Mouse (Mus musculus): ENCODE measurements at regions not wholly inside any gene's neighbourhood (a gene's known extent, or its start where the extent isn't known, plus 50 kb on each side); places are given as distances from the start of the nearest gene placed in this dataset.
"Not testable (repeated sequence)": the region's sequence is repeated elsewhere in the genome, so short reads cannot be mapped to it uniquely, and the experiment has no call there.

DNA sequence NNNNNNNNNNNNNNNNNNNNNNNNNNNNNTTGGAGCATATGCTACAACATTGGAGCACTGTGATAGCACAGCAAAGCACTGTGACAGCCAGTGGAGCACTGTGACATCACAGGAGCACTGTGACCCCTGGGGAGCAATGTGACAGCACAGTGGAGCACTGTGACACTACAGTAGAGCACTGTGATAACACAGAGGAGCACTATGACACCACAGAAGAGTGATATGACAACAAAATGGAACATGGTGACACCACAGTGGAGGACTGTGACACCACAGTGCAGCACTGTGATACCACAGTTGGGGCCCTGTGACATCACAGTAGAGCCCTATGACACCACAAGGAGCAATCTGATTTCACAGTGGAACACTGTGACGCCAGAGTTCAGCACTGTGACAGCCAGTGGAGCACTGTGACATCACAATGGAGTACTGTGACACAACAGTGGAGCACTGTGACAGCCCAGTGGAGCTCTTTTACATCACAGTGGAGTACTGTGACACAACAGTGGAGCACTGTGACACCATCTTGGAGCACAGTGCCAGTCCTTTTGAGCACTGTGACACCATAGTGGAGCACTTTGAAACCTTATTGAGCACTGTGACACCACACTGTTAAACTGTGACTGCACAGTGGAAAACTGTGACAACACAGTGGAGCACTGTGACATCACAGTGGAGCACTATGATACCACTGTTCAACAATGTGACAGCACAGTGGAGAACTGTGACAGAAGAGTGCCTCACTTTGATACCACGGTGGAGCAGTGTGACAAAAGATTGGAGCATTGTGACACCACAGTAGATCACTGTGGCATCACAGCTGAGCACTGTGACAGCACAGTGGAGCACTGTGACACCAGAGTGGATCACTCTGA is 116.9 kb upstream of the Vmn1r2 start:
- DNase-seq: peak; percentile 1

DNA sequence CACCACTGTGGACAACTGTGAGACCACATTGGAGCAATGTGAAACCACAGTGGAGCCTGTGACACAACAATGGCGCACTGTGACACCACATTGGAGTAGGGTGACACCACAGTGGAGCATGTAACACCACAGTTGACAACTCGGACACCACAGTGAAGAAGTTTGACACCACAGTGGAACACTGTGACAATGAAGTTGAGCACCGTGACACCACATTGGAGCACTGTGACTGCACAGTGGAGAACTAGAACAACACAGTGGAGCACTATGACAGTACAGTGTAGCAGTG is 116.3 kb upstream of the Vmn1r2 start:
- peak; percentile 0 for DNase-seq

DNA sequence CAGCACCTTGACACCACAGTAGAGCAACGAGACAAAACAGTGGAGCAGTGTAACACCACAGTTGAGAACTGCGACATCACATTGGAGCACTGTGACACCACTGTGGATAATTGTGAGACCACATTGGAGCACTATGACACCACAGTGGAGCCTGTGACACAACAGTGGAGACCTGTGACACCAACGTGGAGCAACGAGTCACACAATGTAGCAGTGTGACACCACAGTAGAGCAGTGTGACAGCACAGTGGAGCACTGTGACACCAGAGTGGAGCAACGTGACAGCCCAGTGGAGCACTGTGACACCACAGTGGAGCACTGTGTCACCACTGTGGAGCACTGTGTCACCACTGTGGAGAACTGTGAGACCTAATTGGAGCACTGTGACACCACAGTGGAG is 115.9 kb upstream of the Vmn1r2 start:
- DNase-seq: no peak

GRCm38 (mm10) chr4:3052314-3053059 is 114.6 kb upstream of the Vmn1r2 start:
- DNase-seq: peak; percentile 0

GRCm38 (mm10) chr4:3053060-3053406 is 114.1 kb upstream of the Vmn1r2 start:
- DNase-seq: peak; percentile 0

DNA sequence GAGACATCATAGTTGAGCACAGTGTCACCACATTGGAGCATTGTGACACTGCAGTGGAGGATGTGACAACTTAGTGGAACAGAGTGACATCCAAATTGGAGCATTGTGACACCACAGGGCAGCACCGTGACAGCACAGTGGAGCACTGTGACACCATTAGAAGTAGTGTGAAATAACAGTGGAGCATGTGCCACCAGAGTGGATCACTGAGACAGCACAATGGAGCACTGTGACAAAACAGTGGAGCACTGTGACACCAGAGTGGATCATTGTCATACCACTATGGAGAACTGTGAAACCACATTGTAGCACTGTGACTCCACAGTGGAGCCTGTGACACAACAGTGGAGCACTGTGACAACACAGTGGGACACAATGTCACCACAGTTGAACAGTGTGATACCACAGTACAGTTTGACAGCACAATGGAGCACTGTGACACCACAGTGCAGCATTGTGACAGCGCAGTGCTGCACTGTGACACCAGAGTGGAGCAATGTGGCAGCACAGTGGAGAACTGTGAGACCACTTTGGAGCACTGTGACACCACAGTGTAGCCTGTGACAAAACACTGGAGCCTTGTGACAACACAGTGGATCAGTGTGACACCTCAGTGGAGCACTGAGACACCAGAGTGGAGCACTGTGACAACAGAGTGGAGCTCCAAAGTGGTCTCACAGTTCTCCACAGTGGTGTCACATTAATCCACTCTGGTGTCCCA is 113.5 kb upstream of the Vmn1r2 start:
- peak; percentile 1 for DNase-seq

GRCm38 (mm10) chr4:3054886-3055285 is 112.2 kb upstream of the Vmn1r2 start:
- DNase-seq: no peak

DNA sequence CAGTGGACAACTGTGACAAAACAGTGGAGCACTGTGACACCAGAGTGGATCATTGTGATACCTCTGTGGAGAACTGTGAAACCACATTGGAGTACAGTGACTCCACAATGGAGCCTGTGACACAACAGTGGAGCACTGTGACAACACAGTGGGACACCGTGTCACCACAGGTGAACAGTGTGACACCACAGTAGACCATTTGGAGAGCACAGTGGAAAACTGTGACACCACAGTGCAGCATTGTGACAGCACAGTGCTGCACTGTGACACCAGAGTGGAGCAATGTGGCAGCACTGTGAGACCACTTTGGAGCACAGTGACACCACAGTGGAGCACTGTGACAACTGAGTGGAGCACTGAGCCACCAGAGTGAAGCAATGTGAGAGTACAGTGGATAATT is 111.7 kb upstream of the Vmn1r2 start:
- no peak for DNase-seq

- DNase-seq: peak; percentile 0
Observed at GRCm38 (mm10) chr4:3059511-3060054, 107.5 kb upstream of the Vmn1r2 start.

- peak; percentile 1 for DNase-seq
Observed at GRCm38 (mm10) chr4:3062027-3062605, 105.0 kb upstream of the Vmn1r2 start.

- peak; percentile 0 for DNase-seq
Observed at GRCm38 (mm10) chr4:3063966-3064365, 103.2 kb upstream of the Vmn1r2 start.

GRCm38 (mm10) chr4:3064571-3064970 is 102.5 kb upstream of the Vmn1r2 start:
- peak; percentile 0 for DNase-seq

GRCm38 (mm10) chr4:3065335-3065734 is 101.8 kb upstream of the Vmn1r2 start:
- DNase-seq: not testable (repeated sequence)

- DNase-seq: peak; percentile 0
Observed at GRCm38 (mm10) chr4:3066051-3066736, 100.9 kb upstream of the Vmn1r2 start.

GRCm38 (mm10) chr4:3067265-3067664 is 99.9 kb upstream of the Vmn1r2 start:
- DNase-seq: peak; percentile 0

DNA sequence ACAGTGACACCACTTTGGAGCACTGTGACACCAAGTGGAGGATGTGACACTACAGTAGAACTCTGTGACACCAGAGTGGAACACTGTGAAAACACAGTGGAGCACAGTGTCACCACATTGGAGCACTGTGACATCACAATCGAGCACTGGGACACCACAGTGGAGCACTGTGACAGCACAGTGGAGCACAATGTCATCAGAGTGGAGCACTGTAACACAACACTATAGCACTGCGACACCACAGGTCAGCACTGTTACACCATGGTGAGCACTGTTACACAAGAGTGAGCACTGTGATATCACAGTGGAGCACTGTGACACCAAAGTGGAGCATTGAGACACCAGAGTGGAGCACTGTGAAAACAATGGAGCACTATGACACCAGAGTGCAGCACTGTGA is 99.5 kb upstream of the Vmn1r2 start:
- DNase-seq: peak; percentile 2

- peak; percentile 1 for DNase-seq
Observed at GRCm38 (mm10) chr4:3068306-3069223, 98.6 kb upstream of the Vmn1r2 start.

- peak; percentile 0 for DNase-seq
Observed at GRCm38 (mm10) chr4:3069341-3069740, 97.8 kb upstream of the Vmn1r2 start.

GRCm38 (mm10) chr4:3071326-3071725 is 95.8 kb upstream of the Vmn1r2 start:
- DNase-seq: not testable (repeated sequence)

GRCm38 (mm10) chr4:3079901-3080300 is 87.2 kb upstream of the Vmn1r2 start:
- DNase-seq: peak; percentile 0

All from cerebellum, adult 11-12 months (tissue).